In the genomic region with DNA sequence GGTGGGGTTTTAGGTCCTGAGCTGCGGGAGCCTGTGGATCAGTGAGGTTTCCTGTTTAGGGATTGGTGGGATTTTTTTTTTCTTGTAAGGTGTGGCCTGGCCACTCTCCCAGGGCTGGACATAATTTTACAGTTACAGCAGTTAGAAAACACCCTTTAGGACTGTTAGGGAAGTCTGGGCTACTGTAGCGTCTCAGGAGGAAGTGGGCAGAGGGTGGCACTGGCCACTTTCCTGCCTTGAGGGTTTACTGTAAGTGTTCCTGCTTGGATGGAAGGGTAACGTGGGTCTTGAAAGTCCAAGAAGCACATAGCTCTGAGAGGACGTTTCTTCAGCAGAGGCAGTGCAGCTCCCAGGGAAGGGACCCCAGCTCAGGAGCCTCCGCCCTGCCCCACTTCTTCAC, we compare ENCODE assay signal across 20 mouse cellular contexts. TPM values are rescaled to one million over a fixed set of nuclear protein-coding genes. Genes with fewer than 3 reads are reported as not detected.
DNase-seq lines count a peak whose midpoint lies in the region; ATAC-seq and TF ChIP-seq lines count a peak whose summit lies in the region.
"Had no signal": no experiment of that assay in that cellular context is flagged by ENCODE, and none has a peak within 500 bp of the region (broad histone marks: within the 10 kb centered on the region; RNA-seq: fewer than 3 reads in every experiment).

No protein-coding gene starts in this region.

- peaks cover 83% of the 10 kb centered on the region for H3K4me1 ChIP-seq in E14TG2a.4 (replicated peaks; ENCODE audit: low read depth, low read length)
- no peaks in the 10 kb centered on the region for H3K4me1 ChIP-seq in stomach, postnatal 0 days (replicated peaks; ENCODE audit: control insufficient read depth, insufficient read depth)
- H3K4me1 ChIP-seq in limb, embryonic 10.5 days = peaks cover 7% of the 10 kb centered on the region
- H3K4me1 ChIP-seq: embryonic facial prominence, embryonic 13.5 days; forebrain, embryonic 13.5 days; heart, embryonic 13.5 days had no signal

- H3K4me3 ChIP-seq in E14TG2a.4 (replicated peaks; ENCODE audit: low read length) = peak overlapping the region; percentile 59
- H3K4me3 ChIP-seq in stomach, postnatal 0 days (ENCODE audit: low read depth, low read length) = no peak overlapping the region
- no peak overlapping the region for H3K4me3 ChIP-seq in limb, embryonic 10.5 days
- H3K4me3 ChIP-seq: embryonic facial prominence, embryonic 13.5 days; forebrain, embryonic 13.5 days; heart, embryonic 13.5 days had no signal

- no peaks in the 10 kb centered on the region; the same call in 1 of the 2 replicates for H3K27me3 ChIP-seq in E14TG2a.4 (ENCODE audit: insufficient read depth, low read length)
- H3K27me3 ChIP-seq in stomach, postnatal 0 days (ENCODE audit: control insufficient read depth, insufficient read depth, low read length) = no peaks in the 10 kb centered on the region
- H3K27me3 ChIP-seq in limb, embryonic 10.5 days (ENCODE audit: low read depth, poor library complexity, severe bottlenecking) = no peaks in the 10 kb centered on the region
- H3K27me3 ChIP-seq: embryonic facial prominence, embryonic 13.5 days; forebrain, embryonic 13.5 days had no signal

- H3K9ac ChIP-seq in stomach, postnatal 0 days (ENCODE audit: low read length) = no peak overlapping the region
- H3K9ac ChIP-seq: embryonic facial prominence, embryonic 13.5 days; forebrain, embryonic 13.5 days; heart, embryonic 13.5 days; hindbrain, embryonic 14.5 days had no signal

- WGBS in large intestine, adult 2 months = 21% methylated on average over 5 of the region's 5 CpGs
- 54% methylated on average over 5 of the region's 5 CpGs for WGBS in stomach, postnatal 0 days
- 64% methylated on average over 5 of the region's 5 CpGs for WGBS in limb, embryonic 10.5 days

- ATAC-seq in stomach, postnatal 0 days (ENCODE audit: low FRiP score, low TSS enrichment) = no peak
- ATAC-seq: CD4-positive, CD25-positive, alpha-beta regulatory T cell, adult 4 months; forebrain, embryonic 13.5 days; intestine, embryonic 16.5 days had no signal

- peak; percentile 33 for DNase-seq in 416B (ENCODE audit: low read depth)
- DNase-seq in large intestine, adult 2 months (ENCODE audit: low read depth, low spot score) = peak; percentile 13
- DNase-seq in naive thymus-derived CD4-positive, alpha-beta T cell, adult 2 months (ENCODE audit: low read depth) = peak; percentile 11
- no peak for DNase-seq in stomach, postnatal 0 days (ENCODE audit: low spot score)
- no peak for DNase-seq in limb, embryonic 10.5 days (ENCODE audit: low spot score)
- DNase-seq: adrenal gland, postnatal 14 days; B cell, adult 2 months; cerebellum, adult 11-12 months; cerebellum, adult 9-10 months; cerebellum, postnatal 25 days; gastrocnemius, postnatal 36 days; heart, postnatal 36 days had no signal

- H3K36me3 ChIP-seq in E14TG2a.4 (ENCODE audit: insufficient read depth, low read length) = no peaks in the 10 kb centered on the region
- H3K36me3 ChIP-seq in stomach, postnatal 0 days (ENCODE audit: control insufficient read depth, insufficient read depth, low read length) = no peaks in the 10 kb centered on the region
- no peaks in the 10 kb centered on the region for H3K36me3 ChIP-seq in limb, embryonic 10.5 days
- H3K36me3 ChIP-seq: embryonic facial prominence, embryonic 13.5 days; heart, embryonic 13.5 days had no signal

- no peak for TF ChIP-seq EP300 in stomach, postnatal 0 days (optimal IDR thresholded peaks at IDR 0.05)

- no peak overlapping the region for H3K27ac ChIP-seq in stomach, postnatal 0 days (replicated peaks)
- H3K27ac ChIP-seq in limb, embryonic 10.5 days = no peak overlapping the region
- H3K27ac ChIP-seq: embryonic facial prominence, embryonic 13.5 days; forebrain, embryonic 13.5 days; heart, embryonic 13.5 days; hindbrain, embryonic 14.5 days had no signal

- no peak for TF ChIP-seq CTCF in E14TG2a.4 (conservative IDR thresholded peaks at IDR 0.05; ENCODE audit: low read length)
- TF ChIP-seq CTCF in stomach, postnatal 0 days (IDR thresholded peaks at IDR 0.05; ENCODE audit: low read depth) = no peak

- no peak overlapping the region for H3K4me2 ChIP-seq in stomach, postnatal 0 days (replicated peaks; ENCODE audit: low read depth)
- H3K4me2 ChIP-seq: embryonic facial prominence, embryonic 13.5 days; forebrain, embryonic 13.5 days; heart, embryonic 13.5 days; hindbrain, embryonic 14.5 days had no signal

- H3K9me3 ChIP-seq in E14TG2a.4 (ENCODE audit: low read length) = no peaks in the 10 kb centered on the region
- no peaks in the 10 kb centered on the region for H3K9me3 ChIP-seq in stomach, postnatal 0 days (ENCODE audit: control insufficient read depth, low read length)
- H3K9me3 ChIP-seq in limb, embryonic 10.5 days (replicated peaks) = no peaks in the 10 kb centered on the region
- H3K9me3 ChIP-seq: embryonic facial prominence, embryonic 13.5 days; forebrain, embryonic 13.5 days; heart, embryonic 13.5 days had no signal

RNA-seq across cellular contexts. Expression of gene Hormad2, which starts 19.7 kb away (rescaled TPM):
- polyA plus RNA-seq in large intestine, adult 2 months (2012; rRNA removed) = 0.09 and 0.14 TPM in 2 replicates
- 0.11 and 0.51 TPM in 2 replicates for polyA plus RNA-seq in stomach, postnatal 0 days (2015; fragmentation: Nextera tagmentation; extraction: Ambion mirVana)
- polyA plus RNA-seq in limb, embryonic 10.5 days (2016; fragmentation: Nextera tagmentation; extraction: Ambion mirVana) = 0.78 and 0.99 TPM in 2 replicates
- polyA plus RNA-seq: embryonic facial prominence, embryonic 13.5 days; heart, postnatal 0 days had no signal

Comparison
In these comparisons a context has a peak if more than half of its experiments do, and no peak if none do; other contexts are left out.
1. DNase-seq: peak in 416B (single experiment), large intestine, adult 2 months (single experiment) and naive thymus-derived CD4-positive, alpha-beta T cell, adult 2 months (single experiment); none in stomach, postnatal 0 days (single experiment) and limb, embryonic 10.5 days (single experiment).